Comparison of ENCODE assay signal across 8 mouse cellular contexts in the genomic region with DNA sequence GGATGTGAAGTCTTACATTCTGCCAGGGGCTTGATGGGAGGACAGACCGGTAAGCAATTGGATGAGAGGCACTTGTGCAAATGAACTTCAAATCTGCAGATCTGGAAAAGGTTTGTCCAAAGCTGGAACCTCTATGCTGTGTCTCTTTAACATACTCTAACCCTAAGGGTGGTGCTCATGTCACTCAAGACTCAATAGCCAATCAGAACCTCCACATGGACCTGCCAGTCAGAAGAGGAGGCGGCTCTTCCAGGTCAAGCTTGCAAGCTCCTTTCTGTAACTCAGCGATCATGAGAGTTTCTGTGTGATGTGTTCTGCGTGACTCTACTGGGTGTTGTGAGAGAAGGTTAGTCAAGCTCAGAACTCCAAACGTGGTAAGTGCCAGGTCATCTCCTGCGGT. TPM values are rescaled to one million over a fixed set of nuclear protein-coding genes. Genes with fewer than 3 reads are reported as not detected.
DNase-seq lines count a peak whose midpoint lies in the region; ATAC-seq and TF ChIP-seq lines count a peak whose summit lies in the region.
"Not testable (repeated sequence)": the region's sequence is repeated elsewhere in the genome, so short reads cannot be mapped to it uniquely, and the experiment has no call there.

TSS of gene Gm14305 (plus strand) at position 278 of the 400 bp plus-strand sequence.

- not testable (repeated sequence) for H3K4me1 ChIP-seq in embryonic facial prominence, embryonic 14.5 days (ENCODE audit: control insufficient read depth, insufficient read depth, low read length); intestine, embryonic 16.5 days (ENCODE audit: control insufficient read depth, insufficient read depth, low read length); liver, postnatal 0 days (ENCODE audit: insufficient read depth); neural tube, embryonic 13.5 days (replicated peaks)

- peak within 1 kb of the TSS; percentile 51; the same call in 1 of the 2 replicates for H3K9ac ChIP-seq in embryonic facial prominence, embryonic 14.5 days (ENCODE audit: low read depth, low read length)
- peak within 1 kb of the TSS; percentile 51; the same call in 1 of the 2 replicates for H3K9ac ChIP-seq in intestine, embryonic 16.5 days (ENCODE audit: low read depth, low read length)
- not testable (repeated sequence) for H3K9ac ChIP-seq in liver, postnatal 0 days (replicated peaks)
- peak within 1 kb of the TSS; percentile 60 for H3K9ac ChIP-seq in neural tube, embryonic 13.5 days

- ATAC-seq in embryonic facial prominence, embryonic 14.5 days (ENCODE audit: low read depth); intestine, embryonic 16.5 days; liver, postnatal 0 days; neural tube, embryonic 13.5 days (ENCODE audit: low read depth): not testable (repeated sequence)

- no CpG with 5 or more reads among the region's 6 CpGs for WGBS in embryonic facial prominence, embryonic 14.5 days
- WGBS in intestine, embryonic 16.5 days = 0% methylated on average over 1 of the region's 6 CpGs
- WGBS in liver, postnatal 0 days (ENCODE audit: insufficient replicate concordance) = 0% methylated on average over 3 of the region's 6 CpGs
- 0% methylated on average over 3 of the region's 6 CpGs for WGBS in neural tube, embryonic 13.5 days

- H3K27me3 ChIP-seq in embryonic facial prominence, embryonic 14.5 days (replicated peaks; ENCODE audit: control insufficient read depth, insufficient read depth, low read length); intestine, embryonic 16.5 days (replicated peaks; ENCODE audit: control insufficient read depth, insufficient read depth, low read length); liver, postnatal 0 days (ENCODE audit: insufficient read depth, low read length); neural tube, embryonic 13.5 days: not testable (repeated sequence)

- TF ChIP-seq CTCF in liver, postnatal 0 days (IDR thresholded peaks at IDR 0.05; ENCODE audit: low read depth) = not testable (repeated sequence)

- H3K27ac ChIP-seq in embryonic facial prominence, embryonic 14.5 days (replicated peaks; ENCODE audit: low read depth, low read length); intestine, embryonic 16.5 days (ENCODE audit: low read length); liver, postnatal 0 days (ENCODE audit: low read depth); neural tube, embryonic 13.5 days (replicated peaks): not testable (repeated sequence)

- peak; percentile 45 for DNase-seq in adrenal gland, adult 2 months
- not testable (repeated sequence) for DNase-seq in embryonic facial prominence, embryonic 14.5 days (ENCODE audit: low spot score); liver, postnatal 0 days
- DNase-seq in heart, adult 9 months (ENCODE audit: low spot score in 2 of 2) = peak; percentile 44 to 46
- peak; percentile 1 to 18 for DNase-seq in layer of hippocampus, postnatal 36 days
- DNase-seq in testis, postnatal 14 days (ENCODE audit: low spot score) = peak; percentile 2

- not testable (repeated sequence) for H3K36me3 ChIP-seq in embryonic facial prominence, embryonic 14.5 days (ENCODE audit: control insufficient read depth, insufficient read depth, low read length); intestine, embryonic 16.5 days (ENCODE audit: control insufficient read depth, insufficient read depth, low read length); liver, postnatal 0 days (replicated peaks; ENCODE audit: insufficient read depth, low read length); neural tube, embryonic 13.5 days

- TF ChIP-seq EP300 in liver, postnatal 0 days (IDR thresholded peaks at IDR 0.05; ENCODE audit: low read depth) = not testable (repeated sequence)

- H3K4me2 ChIP-seq in embryonic facial prominence, embryonic 14.5 days (ENCODE audit: low read depth, low read length) = peak within 1 kb of the TSS; percentile 38; the same call in 1 of the 2 replicates
- 0 out of 2 replicates have a peak within 1 kb of the TSS, but pooled peaks have one; percentile 6 for H3K4me2 ChIP-seq in intestine, embryonic 16.5 days (ENCODE audit: low read depth, low read length)
- H3K4me2 ChIP-seq in liver, postnatal 0 days (ENCODE audit: low read depth, low read length) = peak within 1 kb of the TSS; percentile 47
- peak within 1 kb of the TSS; percentile 48 for H3K4me2 ChIP-seq in neural tube, embryonic 13.5 days

- not testable (repeated sequence) for H3K9me3 ChIP-seq in embryonic facial prominence, embryonic 14.5 days (ENCODE audit: control insufficient read depth, low read length); intestine, embryonic 16.5 days (ENCODE audit: control insufficient read depth, low read length); liver, postnatal 0 days (ENCODE audit: low read length); neural tube, embryonic 13.5 days

- peak within 1 kb of the TSS; percentile 42 for H3K4me3 ChIP-seq in embryonic facial prominence, embryonic 14.5 days (ENCODE audit: low read depth, low read length)
- H3K4me3 ChIP-seq in intestine, embryonic 16.5 days (ENCODE audit: low read length) = peak within 1 kb of the TSS; percentile 49
- H3K4me3 ChIP-seq in liver, postnatal 0 days (ENCODE audit: low read depth, low read length) = peak within 1 kb of the TSS; percentile 47
- peak within 1 kb of the TSS; percentile 46 for H3K4me3 ChIP-seq in neural tube, embryonic 13.5 days

RNA-seq across cellular contexts. Expression of gene Gm14305, which starts in this region (rescaled TPM):
- total RNA-seq in adrenal gland, adult 2 months (2021) = 10 to 100 TPM; 11.0 to 13.0 TPM
- polyA plus RNA-seq in adrenal gland, adult 2 months (2012; rRNA removed) = 0.39 and 0.67 TPM in 2 replicates
- 35.6 and 36.4 TPM in 2 replicates for polyA plus RNA-seq in embryonic facial prominence, embryonic 14.5 days (2014; fragmentation: Nextera tagmentation; extraction: Ambion mirVana)
- polyA plus RNA-seq in intestine, embryonic 16.5 days (2015; fragmentation: Nextera tagmentation; extraction: Ambion mirVana) = 19.8 and 21.0 TPM in 2 replicates
- 10 to 100 TPM; 34.2 to 35.3 TPM for total RNA-seq in layer of hippocampus, postnatal 36 days (2021)
- polyA plus RNA-seq in liver, postnatal 0 days (2015; fragmentation: Nextera tagmentation; extraction: Ambion mirVana) = 4.3 and 5.8 TPM in 2 replicates
- 32.4 and 39.1 TPM in 2 replicates for polyA plus RNA-seq in neural tube, embryonic 13.5 days (2015; fragmentation: Nextera tagmentation; extraction: Ambion mirVana)
